Mouse (Mus musculus) gastrocnemius, postnatal 14 days (tissue): ENCODE data around the gene Rfwd3. TPM values are rescaled to one million over a fixed set of nuclear protein-coding genes. Genes with fewer than 3 reads are reported as not detected.

Source experiments
- DNase-seq: peaks from one replicate; pipeline ENCODE4 v3.0.0; 2021; ENCODE audit warnings: mixed read lengths
- intact Hi-C: fragments of 180-260 bp; cut with DNase I; formaldehyde crosslinking; loops from one replicate; pipeline ENCODE4 v1.15.1; 2025; ENCODE audit warnings: low total_unique reads
- total RNA-seq, 2 experiments: library from RNA; stranded (reverse); gene quantifications; 2 replicates each; pipeline ENCODE4 v1.2.3; 2021

Gene Rfwd3
- total RNA-seq, 2 experiments from 2014 or later: 6.1 to 6.9 TPM

GRCm38 (mm10) chr8:111224153-111224552 lies 75.9 kb downstream of the Rfwd3 start:
- intact Hi-C loops: no loop called here
- no peak for DNase-seq

Other genes starting within 250 kb of the Rfwd3 start
- gene Exosc6, start 243.9 kb downstream of the Rfwd3 start, total RNA-seq: not detected
- under 1 TPM; 0.53 to 0.96 TPM for gene Clec18a, start 207.8 kb downstream of the Rfwd3 start, total RNA-seq
- gene Pdpr, start 205.6 kb downstream of the Rfwd3 start, total RNA-seq: 10 to 100 TPM; 65.9 to 84.2 TPM
- 10 to 100 TPM; 47.3 to 51.4 TPM for gene Glg1, start 41.0 kb downstream of the Rfwd3 start, total RNA-seq
- 1 to 10 TPM; 1.1 to 1.5 TPM for gene Mlkl, start 38.0 kb upstream of the Rfwd3 start, total RNA-seq
- 1 to 10 TPM; 1.5 to 7.6 TPM for gene Fa2h, start 93.6 kb upstream of the Rfwd3 start, total RNA-seq
- gene Wdr59, start 221.9 kb upstream of the Rfwd3 start, total RNA-seq: 1 to 10 TPM; 8.2 to 9.9 TPM
- gene Znrf1, start 235.9 kb upstream of the Rfwd3 start, total RNA-seq: 10 to 100 TPM; 46.3 to 47.2 TPM